Mouse (Mus musculus) MEL (cell line): Measurements from ENCODE around the gene Slc26a9. TPM values are rescaled to one million over a fixed set of nuclear protein-coding genes. Genes with fewer than 3 reads are reported as not detected.

Source experiments
- DNase-seq: peaks from one replicate; pipeline ENCODE4 v3.0.0; 2011; ENCODE audit warnings: low read depth, low spot score
- H3K27ac ChIP-seq: 2 replicates; pipeline ENCODE4 v1.5.1; 2012; ENCODE audit warnings: low read depth, mild to moderate bottlenecking, control low read depth, low read length, moderate library complexity; ENCODE audit not compliant: control insufficient read depth
- H3K27me3 ChIP-seq, 2 experiments: fragments of 150-350 bp in 1 of 2; sonication (generic) in 1 of 2; 2 replicates each; pipeline ENCODE4 v1.6.1; 2012; ENCODE audit warnings: low read length in 2 of 2, mild to moderate bottlenecking in 2 of 2, improper control_type of control experiment in 1 of 2, moderate library complexity in 1 of 2; ENCODE audit not compliant: insufficient read depth in 2 of 2, control insufficient read depth in 1 of 2
- H3K36me3 ChIP-seq, 2 experiments: 2 replicates each; pipeline ENCODE4 v1.6.1; 2012 to 2014; ENCODE audit warnings: low read length in 2 of 2, improper control_type of control experiment in 1 of 2, inconsistent platforms in 1 of 2, mild to moderate bottlenecking in 1 of 2; ENCODE audit not compliant: insufficient read depth in 2 of 2, control insufficient read depth in 1 of 2
- H3K4me1 ChIP-seq, 2 experiments: fragments of 150-350 bp in 1 of 2; sonication (generic) in 1 of 2; 2 replicates each; pipeline ENCODE4 v1.6.1; 2012; ENCODE audit warnings: low read length in 2 of 2, improper control_type of control experiment in 1 of 2, mild to moderate bottlenecking in 1 of 2; ENCODE audit not compliant: insufficient read depth in 2 of 2, control insufficient read depth in 1 of 2
- H3K4me3 ChIP-seq, 2 experiments: fragments of 150-350 bp in 1 of 2; sonication (generic) in 1 of 2; 2 replicates each; pipeline ENCODE4 v1.5.1; 2012; ENCODE audit warnings: low read depth in 2 of 2, low read length in 2 of 2, mild to moderate bottlenecking in 2 of 2, moderate library complexity in 2 of 2, control low read depth in 1 of 2, improper control_type of control experiment in 1 of 2; ENCODE audit not compliant: control insufficient read depth in 1 of 2, insufficient read depth in 1 of 2
- H3K79me2 ChIP-seq: 2 replicates; pipeline ENCODE4 v1.6.1; 2012; ENCODE audit warnings: mild to moderate bottlenecking, low read length, moderate library complexity; ENCODE audit not compliant: control insufficient read depth, poor library complexity, insufficient read depth
- H3K9ac ChIP-seq: 2 replicates; pipeline ENCODE4 v1.6.1; 2012; ENCODE audit warnings: low read depth, mild to moderate bottlenecking, control low read depth, low read length, moderate library complexity; ENCODE audit not compliant: control insufficient read depth, poor library complexity, severe bottlenecking
- H3K9me3 ChIP-seq: fragments of 150-350 bp; sonication (generic); replicated peaks from 2 replicates; pipeline ENCODE4 v1.6.1; 2012; ENCODE audit warnings: mild to moderate bottlenecking, low read length, improper control_type of control experiment, moderate library complexity; ENCODE audit not compliant: insufficient read depth
- BHLHE40 ChIP-seq: IDR thresholded peaks from 2 replicates; pipeline ENCODE4 v1.6.1; 2012; ENCODE audit warnings: low read depth, mild to moderate bottlenecking, inconsistent platforms, low read length, improper control_type of control experiment, borderline replicate concordance
- CHD2 ChIP-seq: IDR thresholded peaks from 2 replicates; pipeline ENCODE4 v1.6.1; 2011; ENCODE audit warnings: low read length, improper control_type of control experiment
- CTCF ChIP-seq, 3 experiments: IDR thresholded peaks in 2 of 3; conservative IDR thresholded peaks in 1 of 3; 2 replicates each; pipeline ENCODE4 v1.5.1; 2011 to 2012; ENCODE audit warnings: low read length in 3 of 3, low read depth in 2 of 3, mild to moderate bottlenecking in 2 of 3, improper control_type of control experiment in 1 of 3, inconsistent platforms in 1 of 3, mixed read lengths in 1 of 3, moderate library complexity in 1 of 3; ENCODE audit not compliant: control insufficient read depth in 1 of 3, insufficient read depth in 1 of 3, poor library complexity in 1 of 3, severe bottlenecking in 1 of 3
- E2F4 ChIP-seq: IDR thresholded peaks from 2 replicates; pipeline ENCODE4 v1.6.1; 2011; ENCODE audit warnings: low read depth, low read length, improper control_type of control experiment, borderline replicate concordance
- ELF1 ChIP-seq: IDR thresholded peaks from 2 replicates; pipeline ENCODE4 v1.6.1; 2014; ENCODE audit warnings: low read depth, mild to moderate bottlenecking, inconsistent platforms, low read length, improper control_type of control experiment, moderate library complexity
- GABPA ChIP-seq: IDR thresholded peaks from 2 replicates; pipeline ENCODE4 v1.6.1; 2012; ENCODE audit warnings: low read depth, mild to moderate bottlenecking, inconsistent platforms, low read length, improper control_type of control experiment, moderate library complexity
- GATA1 ChIP-seq: IDR thresholded peaks from 2 replicates; pipeline ENCODE4 v1.6.1; 2011; ENCODE audit warnings: low read depth, low read length, improper control_type of control experiment
- HCFC1 ChIP-seq: IDR thresholded peaks from 2 replicates; pipeline ENCODE4 v1.6.1; 2012; ENCODE audit warnings: low read depth, mild to moderate bottlenecking, inconsistent platforms, low read length, improper control_type of control experiment, moderate library complexity
- KAT2A ChIP-seq: conservative IDR thresholded peaks from 2 replicates; pipeline ENCODE4 v1.6.1; 2012; ENCODE audit warnings: low read depth, low read length, improper control_type of control experiment, inconsistent platforms
- MAFK ChIP-seq: IDR thresholded peaks from 2 replicates; pipeline ENCODE4 v1.6.1; 2011; ENCODE audit warnings: low read depth, mild to moderate bottlenecking, low read length, improper control_type of control experiment, borderline replicate concordance
- MAZ ChIP-seq: IDR thresholded peaks from 2 replicates; pipeline ENCODE4 v1.6.1; 2012; ENCODE audit warnings: low read depth, mild to moderate bottlenecking, inconsistent platforms, low read length, improper control_type of control experiment
- MXI1 ChIP-seq: IDR thresholded peaks from 2 replicates; pipeline ENCODE4 v1.6.1; 2011; ENCODE audit warnings: mild to moderate bottlenecking, low read depth, low read length, improper control_type of control experiment
- MYB ChIP-seq: IDR thresholded peaks from 2 replicates; pipeline ENCODE4 v1.6.1; 2011; ENCODE audit warnings: mild to moderate bottlenecking, low read depth, low read length, improper control_type of control experiment
- NELFE ChIP-seq: IDR thresholded peaks from 2 replicates; pipeline ENCODE4 v1.6.1; 2011; ENCODE audit warnings: low read depth, low read length, improper control_type of control experiment
- NRF1 ChIP-seq: IDR thresholded peaks from 2 replicates; pipeline ENCODE4 v1.6.1; 2014; ENCODE audit warnings: low read depth, mild to moderate bottlenecking, inconsistent platforms, low read length, improper control_type of control experiment, moderate library complexity; ENCODE audit not compliant: poor library complexity, insufficient read depth, severe bottlenecking
- POLR2A ChIP-seq, 2 experiments: IDR thresholded peaks; 2 replicates each; pipeline ENCODE4 v1.6.1; 2011 to 2012; ENCODE audit warnings: low read length in 2 of 2, mild to moderate bottlenecking in 2 of 2, control low read depth in 1 of 2, improper control_type of control experiment in 1 of 2, low read depth in 1 of 2, moderate library complexity in 1 of 2; ENCODE audit not compliant: control insufficient read depth in 1 of 2, insufficient read depth in 1 of 2, poor library complexity in 1 of 2
- POLR2AphosphoS2 ChIP-seq: IDR thresholded peaks from 2 replicates; pipeline ENCODE4 v1.6.1; 2011; ENCODE audit warnings: low read length, improper control_type of control experiment
- POLR2AphosphoS5 ChIP-seq: IDR thresholded peaks from 2 replicates; pipeline ENCODE4 v1.6.1; 2012; ENCODE audit warnings: low read depth, borderline replicate concordance, mild to moderate bottlenecking, inconsistent platforms, low read length, moderate library complexity, mixed read lengths
- RAD21 ChIP-seq: IDR thresholded peaks from 2 replicates; pipeline ENCODE4 v1.6.1; 2011; ENCODE audit warnings: mild to moderate bottlenecking, low read depth, low read length, improper control_type of control experiment
- SMC3 ChIP-seq: IDR thresholded peaks from 2 replicates; pipeline ENCODE4 v1.6.1; 2011; ENCODE audit warnings: low read depth, low read length, improper control_type of control experiment
- TAL1 ChIP-seq: IDR thresholded peaks from 2 replicates; pipeline ENCODE4 v1.6.1; 2012; ENCODE audit warnings: mild to moderate bottlenecking, inconsistent platforms, low read length, moderate library complexity, mixed read lengths
- TBP ChIP-seq: IDR thresholded peaks from 2 replicates; pipeline ENCODE4 v1.8.0; 2011; ENCODE audit warnings: low read depth, low read length, improper control_type of control experiment
- TCF12 ChIP-seq: IDR thresholded peaks from 2 replicates; pipeline ENCODE4 v1.6.1; 2014; ENCODE audit warnings: low read depth, mild to moderate bottlenecking, inconsistent platforms, low read length, improper control_type of control experiment, moderate library complexity
- UBTF ChIP-seq: IDR thresholded peaks from 2 replicates; pipeline ENCODE4 v1.6.1; 2012; ENCODE audit warnings: low read depth, mild to moderate bottlenecking, inconsistent platforms, low read length, improper control_type of control experiment, moderate library complexity, borderline replicate concordance; ENCODE audit not compliant: insufficient read depth
- USF1 ChIP-seq: IDR thresholded peaks from 2 replicates; pipeline ENCODE4 v1.6.1; 2014; ENCODE audit warnings: low read depth, mild to moderate bottlenecking, inconsistent platforms, low read length, improper control_type of control experiment, moderate library complexity
- USF2 ChIP-seq, 2 experiments: IDR thresholded peaks; 2 replicates each; pipeline ENCODE4 v1.6.1; 2011 to 2012; ENCODE audit warnings: improper control_type of control experiment in 2 of 2, low read length in 2 of 2, borderline replicate concordance in 1 of 2, inconsistent platforms in 1 of 2, low read depth in 1 of 2, mild to moderate bottlenecking in 1 of 2; ENCODE audit not compliant: insufficient read depth in 1 of 2
- ZC3H11A ChIP-seq: IDR thresholded peaks from 2 replicates; pipeline ENCODE4 v1.6.1; 2012; ENCODE audit warnings: low read depth, mild to moderate bottlenecking, inconsistent platforms, low read length, improper control_type of control experiment
- ZKSCAN1 ChIP-seq: IDR thresholded peaks from 2 replicates; pipeline ENCODE4 v1.6.1; 2012; ENCODE audit warnings: low read depth, mild to moderate bottlenecking, inconsistent platforms, low read length, improper control_type of control experiment, moderate library complexity
- ZMIZ1 ChIP-seq: IDR thresholded peaks from 2 replicates; pipeline ENCODE4 v1.6.1; 2012; ENCODE audit warnings: low read depth, mild to moderate bottlenecking, inconsistent platforms, low read length, improper control_type of control experiment, moderate library complexity
- polyA plus RNA-seq, 2 experiments: library from polyadenylated mRNA; stranded (reverse) in 1 of 2; unstranded in 1 of 2; fragments of >175 nt in 1 of 2; fragments of >200 nt in 1 of 2; gene quantifications; 2 replicates each; pipeline versions ENCODE4 v1.2.1 to v1.2.4; 2012; ENCODE audit warnings: low replicate concordance in 2 of 2, low read depth in 1 of 2; ENCODE audit not compliant: insufficient read length in 2 of 2, insufficient read depth in 1 of 2, missing spikeins in 1 of 2
- total RNA-seq: library from RNA; depleted of rRNA; stranded (reverse); fragments of 300-350 nt; gene quantifications from 2 replicates; pipeline ENCODE4 v1.2.3, GENCODE M21; 2012

The Slc26a9 gene
- total and polyA plus RNA-seq, 3 experiments, result 0.04 TPM; not detected in 2

- Histone ChIP-seq H3K27ac (no peak overlapping the region), H3K4me1 (peaks cover 4 to 19% of the 10 kb centered on the region in 2 experiments; a peak in 2 of 4 replicates), H3K36me3 (peaks cover 0 to 8% of the 10 kb centered on the region in 2 experiments; a peak in 2 of 4 replicates), H3K4me3 (no peak overlapping the region; a peak in 1 of 4 replicates), H3K9ac (no peak overlapping the region), H3K27me3 (peaks cover 0 to 6% of the 10 kb centered on the region in 2 experiments; a peak in 3 of 4 replicates), H3K79me2 (no peaks in the 10 kb centered on the region), H3K9me3 (no peaks in the 10 kb centered on the region)
- TF ChIP-seq MAZ, result no peak
- 0 out of 2 replicates have a peak, but pooled peaks have one; percentile 22 for TF ChIP-seq SMC3
- TF ChIP-seq RAD21, result peak; percentile 14; the same call in 1 of the 2 replicates
- TF ChIP-seq POLR2AphosphoS5, result no peak
- peak; percentile 50 to 59 (median 58) for TF ChIP-seq CTCF (IDR thresholded peaks at IDR 0.05 in 2 of 3, conservative IDR thresholded peaks at IDR 0.05 in 1 of 3; ENCODE audit: control insufficient read depth in 1 of 3, insufficient read depth in 1 of 3, low read depth in 2 of 3, low read length in 3 of 3, poor library complexity in 1 of 3, severe bottlenecking in 1 of 3)
- peak; percentile 57 for DNase-seq
Observed at GRCm38 (mm10) chr1:131701391-131701790, 42.4 kb upstream of the Slc26a9 start.

DNA sequence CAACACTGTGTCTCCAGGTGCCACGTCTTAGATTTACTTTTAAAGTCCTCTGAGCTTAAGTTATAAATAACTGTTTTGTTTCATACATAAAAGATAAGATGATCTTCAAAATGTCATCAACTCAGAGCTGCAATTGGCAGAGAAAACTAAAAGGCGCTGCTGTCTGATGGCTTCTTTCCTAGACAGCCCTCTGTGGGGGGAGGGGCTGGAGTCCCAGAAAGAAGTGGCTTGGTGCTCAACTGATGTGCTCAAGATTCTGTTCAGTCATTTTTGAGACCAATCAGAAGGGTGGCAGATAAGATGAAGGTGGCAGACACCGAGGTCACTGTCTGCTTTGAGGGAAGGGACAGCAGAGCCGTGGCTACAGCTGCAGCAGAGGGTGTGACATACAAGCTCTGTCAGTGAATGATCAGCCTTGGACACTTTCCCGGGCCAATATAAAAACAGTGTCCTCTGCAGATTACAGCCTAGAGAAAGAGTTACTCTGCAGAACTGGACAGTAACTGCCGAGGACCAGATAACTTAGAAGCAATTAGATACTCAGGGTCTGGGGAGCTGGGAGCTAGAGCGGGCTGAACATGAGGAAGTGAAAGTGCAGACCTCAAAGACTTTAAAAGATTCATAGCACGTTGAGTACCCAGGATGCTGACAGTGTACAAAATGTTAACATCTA, 41.6 kb upstream of the Slc26a9 start:
- H3K9ac ChIP-seq, result no peak overlapping the region
- peaks cover 0 to 8% of the 10 kb centered on the region in 2 experiments; a peak in 2 of 4 replicates for H3K36me3 ChIP-seq
- DNase-seq, result peak; percentile 72
- no peaks in the 10 kb centered on the region for H3K9me3 ChIP-seq
- H3K4me1 ChIP-seq, result peaks cover 4 to 19% of the 10 kb centered on the region in 2 experiments; a peak in 2 of 4 replicates
- H3K27ac ChIP-seq, result peak overlapping the region; percentile 34; the same call in 1 of the 2 replicates
- H3K4me3 ChIP-seq, result peak overlapping the region; percentile 28 to 31
- H3K79me2 ChIP-seq, result no peaks in the 10 kb centered on the region
- H3K27me3 ChIP-seq, result peaks cover 0 to 1% of the 10 kb centered on the region in 2 experiments; a peak in 1 of 4 replicates
- no peak for TF ChIP-seq KAT2A
- no peak for TF ChIP-seq CHD2
- no peak for TF ChIP-seq ZC3H11A
- no peak for TF ChIP-seq ZKSCAN1
- peak; percentile 16; the same call in 1 of the 2 replicates for TF ChIP-seq GATA1
- TF ChIP-seq E2F4, result no peak
- no peak for TF ChIP-seq POLR2AphosphoS2
- no peak for TF ChIP-seq USF2 (IDR thresholded peaks at IDR 0.05; ENCODE audit: borderline replicate concordance in 1 of 2, insufficient read depth in 1 of 2, low read depth in 1 of 2, low read length in 2 of 2)
- no peak for TF ChIP-seq NELFE
- TF ChIP-seq HCFC1, result no peak
- no peak for TF ChIP-seq NRF1
- peak; percentile 57; the same call in 1 of the 2 replicates for TF ChIP-seq MYB
- no peak for TF ChIP-seq MXI1
- no peak for TF ChIP-seq GABPA
- no peak for TF ChIP-seq SMC3
- TF ChIP-seq POLR2A (IDR thresholded peaks at IDR 0.05; ENCODE audit: control insufficient read depth in 1 of 2, insufficient read depth in 1 of 2, low read depth in 1 of 2, low read length in 2 of 2, poor library complexity in 1 of 2), result no peak
- TF ChIP-seq MAFK, result no peak
- TF ChIP-seq UBTF, result peak; percentile 89; the same call in 1 of the 2 replicates
- TF ChIP-seq CTCF (IDR thresholded peaks at IDR 0.05 in 2 of 3, conservative IDR thresholded peaks at IDR 0.05 in 1 of 3; ENCODE audit: control insufficient read depth in 1 of 3, insufficient read depth in 1 of 3, low read depth in 2 of 3, low read length in 3 of 3, poor library complexity in 1 of 3, severe bottlenecking in 1 of 3), result no peak
- no peak for TF ChIP-seq TAL1
- no peak; the same call in 1 of the 2 replicates for TF ChIP-seq TCF12
- peak; percentile 95 for TF ChIP-seq TBP
- no peak for TF ChIP-seq USF1
- TF ChIP-seq BHLHE40, result 0 out of 2 replicates have a peak, but pooled peaks have one; percentile 9
- no peak for TF ChIP-seq ELF1
- no peak for TF ChIP-seq ZMIZ1
- no peak for TF ChIP-seq POLR2AphosphoS5
